In genomic region chr7:118821887-118822556, GRCm38 (mm10) we compare ENCODE assay signal across 24 mouse cellular contexts. TPM values are rescaled to one million over a fixed set of nuclear protein-coding genes. Genes with fewer than 3 reads are reported as not detected.
DNase-seq lines count a peak whose midpoint lies in the region; ATAC-seq and TF ChIP-seq lines count a peak whose summit lies in the region.
"Had no signal": no experiment of that assay in that cellular context is flagged by ENCODE, and none has a peak within 500 bp of the region (broad histone marks: within the 10 kb centered on the region; RNA-seq: fewer than 3 reads in every experiment).

No protein-coding gene starts in this region.

- TF ChIP-seq RAD21 in MEL (IDR thresholded peaks at IDR 0.05; ENCODE audit: low read depth, low read length): no peak

- no peaks in the 10 kb centered on the region for H3K79me2 ChIP-seq in heart, adult 2 months (replicated peaks; ENCODE audit: control insufficient read depth, insufficient read depth, low read length)
- H3K79me2 ChIP-seq in MEL (ENCODE audit: control insufficient read depth, insufficient read depth, low read length, poor library complexity): no peaks in the 10 kb centered on the region
- no peaks in the 10 kb centered on the region for H3K79me2 ChIP-seq in macrophage (ENCODE audit: inconsistent target)

- intact Hi-C loops in heart, adult 2 months (cut with DNase I): loop anchor here (5.0 kb wide), 1 partner anchor 55 kb away; no protein-coding TSS in a partner anchor

- ATAC-seq in megakaryocyte, adult 5-6 weeks (ENCODE audit: poor library complexity, severe bottlenecking): no peak
- ATAC-seq: forebrain, embryonic 14.5 days; hindbrain, postnatal 0 days; inflammation-experienced regulatory T-cells, adult 6 months; intestine, embryonic 16.5 days; Patski had no signal

- no peak for TF ChIP-seq EP300 in heart, adult 2 months (IDR thresholded peaks at IDR 0.05; ENCODE audit: insufficient read depth, low read depth, low read length)
- TF ChIP-seq EP300 in MEL (IDR thresholded peaks at IDR 0.05; ENCODE audit: low read depth in 1 of 2, low read length in 2 of 2): peak; percentile 35 to 48; a peak in 3 of 4 replicates

- TF ChIP-seq POLR2A in heart, adult 2 months (IDR thresholded peaks at IDR 0.05; ENCODE audit: insufficient read depth, low read depth, low read length): no peak
- no peak for TF ChIP-seq POLR2A in MEL (IDR thresholded peaks at IDR 0.05; ENCODE audit: control insufficient read depth in 1 of 2, insufficient read depth in 1 of 2, low read depth in 1 of 2, low read length in 2 of 2, poor library complexity in 1 of 2)

- 76% methylated on average over 12 of the region's 12 CpGs for WGBS in heart, adult 2 months
- 95% methylated on average over 12 of the region's 12 CpGs for WGBS in macrophage (ENCODE audit: missing documents)

- peaks cover 7% of the 10 kb centered on the region for H3K4me1 ChIP-seq in heart, adult 2 months (ENCODE audit: control insufficient read depth, insufficient read depth, low read length)
- H3K4me1 ChIP-seq in E14TG2a.4 (replicated peaks; ENCODE audit: low read depth, low read length) (peaks cover 96% of the 10 kb centered on the region), MEL (ENCODE audit: control insufficient read depth in 1 of 2, insufficient read depth in 2 of 2, low read length in 2 of 2) (peaks cover 0 to 15% of the 10 kb centered on the region in 2 experiments; a peak in 2 of 4 replicates)
- H3K4me1 ChIP-seq: embryonic facial prominence, embryonic 12.5 days had no signal

- no peaks in the 10 kb centered on the region; the same call in 1 of the 2 replicates for H3K36me3 ChIP-seq in heart, adult 2 months (ENCODE audit: control insufficient read depth, insufficient read depth, low read length)
- H3K36me3 ChIP-seq in E14TG2a.4 (ENCODE audit: insufficient read depth, low read length) (peaks cover 28% of the 10 kb centered on the region), MEL (ENCODE audit: control insufficient read depth in 1 of 2, insufficient read depth in 2 of 2, low read length in 2 of 2) (peaks cover 4 to 9% of the 10 kb centered on the region in 2 experiments), macrophage (ENCODE audit: inconsistent target) (peaks cover 57% of the 10 kb centered on the region)

- H3K9ac ChIP-seq in heart, adult 2 months (ENCODE audit: low read depth, low read length): no peak overlapping the region
- H3K9ac ChIP-seq in MEL (ENCODE audit: control insufficient read depth, low read depth, low read length, poor library complexity, severe bottlenecking): peak overlapping the region; percentile 53
- H3K9ac ChIP-seq: embryonic facial prominence, embryonic 12.5 days; embryonic facial prominence, embryonic 15.5 days; hindbrain, embryonic 14.5 days had no signal

- H3K27ac ChIP-seq in heart, adult 2 months: peak overlapping the region; percentile 85
- H3K27ac ChIP-seq in MEL (ENCODE audit: control insufficient read depth, low read depth, low read length) (peak overlapping the region; percentile 78), macrophage (peak overlapping the region; percentile 48)
- H3K27ac ChIP-seq: embryonic facial prominence, embryonic 12.5 days; embryonic facial prominence, embryonic 15.5 days; hindbrain, embryonic 14.5 days; hindbrain, postnatal 0 days had no signal

- H3K4me3 ChIP-seq in heart, adult 2 months: no peak overlapping the region
- H3K4me3 ChIP-seq in E14TG2a.4 (replicated peaks; ENCODE audit: low read length) (0 out of 2 replicates have a peak overlapping the region, but pooled peaks have one; percentile 13), MEL (ENCODE audit: control insufficient read depth in 1 of 2, insufficient read depth in 1 of 2, low read depth in 2 of 2, low read length in 2 of 2) (peak overlapping the region; percentile 42 to 49), macrophage (ENCODE audit: inconsistent target) (no peak overlapping the region)
- H3K4me3 ChIP-seq: embryonic facial prominence, embryonic 12.5 days; embryonic facial prominence, embryonic 15.5 days had no signal

- no peak for TF ChIP-seq CTCF in heart, adult 2 months (IDR thresholded peaks at IDR 0.05)
- TF ChIP-seq CTCF in E14TG2a.4 (conservative IDR thresholded peaks at IDR 0.05; ENCODE audit: low read length) (no peak), MEL (IDR thresholded peaks at IDR 0.05 in 2 of 3, conservative IDR thresholded peaks at IDR 0.05 in 1 of 3; ENCODE audit: control insufficient read depth in 1 of 3, insufficient read depth in 1 of 3, low read depth in 2 of 3, low read length in 3 of 3, poor library complexity in 1 of 3, severe bottlenecking in 1 of 3) (no peak)

- no peak for DNase-seq in heart, adult 2 months
- DNase-seq in heart, adult 9 months (ENCODE audit: low spot score in 2 of 2): no peak
- DNase-seq in MEL (ENCODE audit: low read depth, low spot score): peak; percentile 77
- no peak for DNase-seq in cerebellum, postnatal 10 days
- DNase-seq: adrenal gland, postnatal 10 days; adrenal gland, postnatal 36 days; B cell, adult 2 months; cerebellum, adult 11-12 months; cerebellum, adult 8-10 months; cerebellum, postnatal 14 days; gastrocnemius, postnatal 10 days; kidney, adult 18-20 months had no signal

- H3K9me3 ChIP-seq in E14TG2a.4 (ENCODE audit: low read length) (no peaks in the 10 kb centered on the region), MEL (replicated peaks; ENCODE audit: insufficient read depth, low read length) (no peaks in the 10 kb centered on the region)
- H3K9me3 ChIP-seq: embryonic facial prominence, embryonic 12.5 days; embryonic facial prominence, embryonic 15.5 days had no signal

- H3K27me3 ChIP-seq in heart, adult 2 months (ENCODE audit: control insufficient read depth, insufficient read depth, low read length): no peaks in the 10 kb centered on the region
- no peaks in the 10 kb centered on the region for H3K27me3 ChIP-seq in E14TG2a.4 (ENCODE audit: insufficient read depth, low read length)
- H3K27me3 ChIP-seq in MEL (ENCODE audit: control insufficient read depth in 1 of 2, insufficient read depth in 2 of 2, low read length in 2 of 2): no peaks in the 10 kb centered on the region
- H3K27me3 ChIP-seq: CH12.LX; embryonic facial prominence, embryonic 12.5 days; embryonic facial prominence, embryonic 15.5 days; Patski had no signal

TF ChIP-seq in MEL, 35 proteins besides CTCF, POLR2A, EP300 and RAD21 (continues in another document):
- TF ChIP-seq MAZ (IDR thresholded peaks at IDR 0.05; ENCODE audit: low read depth, low read length) (no peak), ETS1 (IDR thresholded peaks at IDR 0.05; ENCODE audit: low read depth, low read length) (peak; percentile 32; the same call in 1 of the 2 replicates), ZC3H11A (IDR thresholded peaks at IDR 0.05; ENCODE audit: low read depth, low read length) (no peak), TAL1 (IDR thresholded peaks at IDR 0.05; ENCODE audit: low read length) (no peak), SIN3A (IDR thresholded peaks at IDR 0.05; ENCODE audit: low read length) (peak; percentile 57), GATA1 (IDR thresholded peaks at IDR 0.05; ENCODE audit: low read depth, low read length) (peak; percentile 60), TCF12 (IDR thresholded peaks at IDR 0.05; ENCODE audit: low read depth, low read length) (peak; percentile 64), MAX (IDR thresholded peaks at IDR 0.05; ENCODE audit: low read length) (peak; percentile 57; the same call in 1 of the 2 replicates), ELF1 (IDR thresholded peaks at IDR 0.05; ENCODE audit: low read depth, low read length) (no peak), BHLHE40 (IDR thresholded peaks at IDR 0.05; ENCODE audit: borderline replicate concordance, low read depth, low read length) (0 out of 2 replicates have a peak, but pooled peaks have one; percentile 9), MXI1 (IDR thresholded peaks at IDR 0.05; ENCODE audit: low read depth, low read length) (peak; percentile 52; the same call in 1 of the 2 replicates), ZKSCAN1 (IDR thresholded peaks at IDR 0.05; ENCODE audit: low read depth, low read length) (no peak), NELFE (IDR thresholded peaks at IDR 0.05; ENCODE audit: low read depth, low read length) (peak; percentile 37), MEF2A (IDR thresholded peaks at IDR 0.05; ENCODE audit: extremely low read depth, insufficient replicate concordance, low read depth, low read length, poor library complexity, severe bottlenecking) (no peak), MYB (IDR thresholded peaks at IDR 0.05; ENCODE audit: low read depth, low read length) (no peak), CHD1 (IDR thresholded peaks at IDR 0.05; ENCODE audit: low read depth, low read length) (peak; percentile 75; the same call in 1 of the 2 replicates), USF2 (IDR thresholded peaks at IDR 0.05; ENCODE audit: borderline replicate concordance in 1 of 2, insufficient read depth in 1 of 2, low read depth in 1 of 2, low read length in 2 of 2) (no peak), UBTF (IDR thresholded peaks at IDR 0.05; ENCODE audit: borderline replicate concordance, insufficient read depth, low read depth, low read length) (no peak)

RNA-seq across cellular contexts. Expression of gene Iqck, which starts 33.5 kb away (rescaled TPM):
- under 1 TPM; 0.29 to 0.32 TPM for total RNA-seq in heart, adult 2 months (2021)
- 0.70 and 0.88 TPM in 2 replicates for polyA plus RNA-seq in heart, adult 2 months (2012; rRNA removed)
- total RNA-seq in MEL (2012; rRNA removed): 0.20 and 0.39 TPM in 2 replicates
- polyA plus RNA-seq in MEL (2012; ENCODE audit: insufficient read depth in 1 of 2, insufficient read length in 2 of 2, low read depth in 1 of 2, low replicate concordance in 2 of 2, missing spikeins in 1 of 2): under 1 TPM in 1 of 2 experiments, not detected in 1; 0.40 TPM
- 10 to 100 TPM in 1 of 26 experiments, 1 to 10 TPM in 25; 1.0 to 11.0 (median 3.6) TPM for total RNA-seq in macrophage (2018; cell fraction: chromatin; rRNA removed)
- 1 to 10 TPM; 1.0 to 2.3 (median 1.9) TPM for total RNA-seq in macrophage (2018; cell fraction: cytosol; rRNA removed)
- total RNA-seq in macrophage (2018; cell fraction: nucleus; rRNA removed): 1 to 10 TPM in 25 of 26 experiments, under 1 TPM in 1; 0.90 to 9.9 (median 2.1) TPM
- 1.2 to 2.7 TPM (median 1.6 TPM) in 3 replicates for polyA plus RNA-seq in macrophage (2018)
- 0.48 TPM in 1 of 2 replicates, not detected in the other for total RNA-seq in megakaryocyte, adult 5-6 weeks (2015)
- total RNA-seq in megakaryocyte, adult 5-6 weeks (2017): 0.40 TPM in 1 of 2 replicates, not detected in the other

RNA-seq across cellular contexts. Expression of gene Knop1, which starts 34.0 kb away (rescaled TPM):
- total RNA-seq in heart, adult 2 months (2021): 10 to 100 TPM; 13.7 to 14.0 TPM
- 5.3 and 9.8 TPM in 2 replicates for polyA plus RNA-seq in heart, adult 2 months (2012; rRNA removed)
- total RNA-seq in MEL (2012; rRNA removed): 40.3 and 46.8 TPM in 2 replicates
- 10 to 100 TPM in 1 of 2 experiments, not detected in 1; 66.9 TPM for polyA plus RNA-seq in MEL (2012; ENCODE audit: insufficient read depth in 1 of 2, insufficient read length in 2 of 2, low read depth in 1 of 2, low replicate concordance in 2 of 2, missing spikeins in 1 of 2)
- 10 to 100 TPM; 14.1 to 78.9 (median 23.0) TPM for total RNA-seq in macrophage (2018; cell fraction: chromatin; rRNA removed)
- 10 to 100 TPM; 17.4 to 58.1 (median 30.5) TPM for total RNA-seq in macrophage (2018; cell fraction: cytosol; rRNA removed)
- total RNA-seq in macrophage (2018; cell fraction: nucleus; rRNA removed): 10 to 100 TPM; 14.0 to 67.0 (median 30.8) TPM
- 29.4 to 58.4 TPM (median 42.2 TPM) in 3 replicates for polyA plus RNA-seq in macrophage (2018)
- 12.1 and 13.2 TPM in 2 replicates for total RNA-seq in megakaryocyte, adult 5-6 weeks (2015)
- total RNA-seq in megakaryocyte, adult 5-6 weeks (2017): 20.2 and 40.0 TPM in 2 replicates

Comparison
In these comparisons a context has a peak if more than half of its experiments do, and no peak if none do; other contexts are left out.
1. H3K4me3 ChIP-seq: peak in E14TG2a.4 (single experiment) and MEL (2 of 2); none in heart, adult 2 months (single experiment) and macrophage (single experiment).
2. Peak in every context shown above with its lines, with median percentiles within 50 percentile points of each other: H3K27ac ChIP-seq.